Mouse (Mus musculus) kidney, adult 11 months (tissue): ENCODE data around the gene B3gnt8.
"Not testable (repeated sequence)": the region's sequence is repeated elsewhere in the genome, so short reads cannot be mapped to it uniquely, and the experiment has no call there.

Experiments used
- DNase-seq: peaks from one replicate; pipeline ENCODE4 v3.0.0; 2022

B3gnt8 gene

GRCm38 (mm10) chr7:25626509-25627430 lies at the start of gene B3gnt8:
TSS of gene B3gnt8 (plus strand) at chr7:25626654.
- DNase-seq, result peak; percentile 42

- not testable (repeated sequence) for DNase-seq
Observed at GRCm38 (mm10) chr7:25576793-25577437, 49.5 kb upstream of the B3gnt8 start.

GRCm38 (mm10) chr7:25579441-25579840 lies 47.0 kb upstream of the B3gnt8 start:
- no peak for DNase-seq

GRCm38 (mm10) chr7:25582301-25582810 lies 44.1 kb upstream of the B3gnt8 start:
- DNase-seq, result no peak

- DNase-seq, result no peak
Observed at GRCm38 (mm10) chr7:25584651-25585050, 41.8 kb upstream of the B3gnt8 start.

GRCm38 (mm10) chr7:25585351-25586204 lies 40.9 kb upstream of the B3gnt8 start:
- DNase-seq, result no peak

GRCm38 (mm10) chr7:25591226-25591625 lies 35.2 kb upstream of the B3gnt8 start:
- no peak for DNase-seq

GRCm38 (mm10) chr7:25593859-25594258 lies 32.6 kb upstream of the B3gnt8 start:
- DNase-seq, result no peak

GRCm38 (mm10) chr7:25599663-25600062 lies 26.8 kb upstream of the B3gnt8 start:
- peak; percentile 61 for DNase-seq

- DNase-seq, result no peak
Observed at GRCm38 (mm10) chr7:25600666-25601065, 25.8 kb upstream of the B3gnt8 start.

GRCm38 (mm10) chr7:25601346-25601745 lies 25.1 kb upstream of the B3gnt8 start:
- DNase-seq, result no peak

GRCm38 (mm10) chr7:25606625-25607063 lies 19.8 kb upstream of the B3gnt8 start:
- DNase-seq, result peak; percentile 8

GRCm38 (mm10) chr7:25607196-25607595 lies 19.3 kb upstream of the B3gnt8 start:
- peak; percentile 91 for DNase-seq

- DNase-seq, result no peak
Observed at GRCm38 (mm10) chr7:25610056-25610455, 16.4 kb upstream of the B3gnt8 start.

GRCm38 (mm10) chr7:25611501-25611900 lies 15.0 kb upstream of the B3gnt8 start:
- peak; percentile 1 for DNase-seq

GRCm38 (mm10) chr7:25614086-25614485 lies 12.4 kb upstream of the B3gnt8 start:
- DNase-seq, result peak; percentile 5

GRCm38 (mm10) chr7:25614831-25615705 lies 11.4 kb upstream of the B3gnt8 start:
- peak; percentile 65 for DNase-seq

GRCm38 (mm10) chr7:25615706-25616011 lies 10.8 kb upstream of the B3gnt8 start, which contains the start of gene Erich4:
TSS of gene Erich4 (minus strand) at chr7:25615892.
- DNase-seq, result peak; percentile 91

- DNase-seq, result no peak
Observed at GRCm38 (mm10) chr7:25617376-25618160, 8.9 kb upstream of the B3gnt8 start.

GRCm38 (mm10) chr7:25618865-25619721 lies 7.4 kb upstream of the B3gnt8 start, which contains the start of gene Dmac2:
TSS of gene Dmac2 (plus strand) at chr7:25619414.
- DNase-seq, result peak; percentile 96
